Mouse (Mus musculus) midbrain, postnatal 0 days (tissue): ENCODE measurements around the gene Gid4. TPM values are rescaled to one million over a fixed set of nuclear protein-coding genes. Genes with fewer than 3 reads are reported as not detected.

Experiments
- ATAC-seq: fragments of 200-750 bp; cut with Nextera tagmentation; 2 replicates; pipeline ENCODE4 v1.8.0; 2017; ENCODE audit warnings: moderate number of reproducible peaks, mild to moderate bottlenecking, moderate TSS enrichment, moderate library complexity; ENCODE audit not compliant: low FRiP score
- DNase-seq: peaks from one replicate; pipeline ENCODE4 v3.0.0-alpha.2; 2015; ENCODE audit warnings: low spot score
- H3K27ac ChIP-seq: fragments of 300-500 bp; sonication (generic); 2 replicates; pipeline ENCODE4 v1.5.1; 2014; ENCODE audit warnings: low read depth, mild to moderate bottlenecking, low read length, mixed read lengths
- H3K27me3 ChIP-seq: fragments of 300-500 bp; sonication (generic); 2 replicates; pipeline ENCODE4 v1.6.1; 2014; ENCODE audit warnings: low read length, control low read depth, mixed read lengths; ENCODE audit not compliant: insufficient read depth
- H3K36me3 ChIP-seq: fragments of 300-500 bp; sonication (generic); 2 replicates; pipeline ENCODE4 v1.6.1; 2014; ENCODE audit warnings: low read length, control low read depth, mixed read lengths; ENCODE audit not compliant: insufficient read depth
- H3K4me1 ChIP-seq: fragments of 300-500 bp; sonication (generic); 2 replicates; pipeline ENCODE4 v1.6.1; 2014; ENCODE audit warnings: mild to moderate bottlenecking, control low read depth, antibody characterized with exemption, low read length, mixed read lengths; ENCODE audit not compliant: insufficient read depth
- H3K4me2 ChIP-seq: fragments of 300-500 bp; sonication (generic); 2 replicates; pipeline ENCODE4 v1.6.1; 2014; ENCODE audit warnings: low read depth, mild to moderate bottlenecking, low read length, mixed read lengths; ENCODE audit not compliant: poor library complexity, severe bottlenecking
- H3K4me3 ChIP-seq: fragments of 300-500 bp; sonication (generic); 2 replicates; pipeline ENCODE4 v1.5.1; 2014; ENCODE audit warnings: low read depth, mild to moderate bottlenecking, low read length, moderate library complexity
- H3K9ac ChIP-seq: fragments of 300-500 bp; sonication (generic); replicated peaks from 2 replicates; pipeline ENCODE4 v1.6.1; 2014; ENCODE audit warnings: mild to moderate bottlenecking, low read length, moderate library complexity, mixed read lengths; ENCODE audit not compliant: poor library complexity, severe bottlenecking
- H3K9me3 ChIP-seq: fragments of 300-500 bp; sonication (generic); 2 replicates; pipeline ENCODE4 v1.6.1; 2016; ENCODE audit warnings: low read length, control low read depth
- CTCF ChIP-seq: IDR thresholded peaks from 2 replicates; pipeline ENCODE4 v1.5.1; 2016; ENCODE audit warnings: antibody characterized with exemption, mild to moderate bottlenecking
- WGBS: fragments of 180-500 bp; shearing (Covaris S2); extraction: QIAGEN DNeasy Blood & Tissue Kit; methylation state at CpG from one replicate; pipeline ENCODE4 v1.1.7; 2014; 5-methylcytosine and 5-hydroxymethylcytosine counted together
- polyA plus RNA-seq: library from polyadenylated mRNA; unstranded; fragments of >200 nt; fragmentation: Nextera tagmentation; extraction: Ambion mirVana; gene quantifications from 2 replicates; pipeline ENCODE4 v1.2.1, GENCODE M21; 2015
- total RNA-seq: library from RNA; depleted of rRNA; stranded (reverse); fragments of >200 nt; gene quantifications from 2 replicates; pipeline ENCODE4 v1.2.3, GENCODE M21; 2014; rRNA removed

Gene Gid4
- total RNA-seq (32.2 and 33.0 TPM in 2 replicates), polyA plus RNA-seq (19.2 and 20.1 TPM in 2 replicates)

DNA sequence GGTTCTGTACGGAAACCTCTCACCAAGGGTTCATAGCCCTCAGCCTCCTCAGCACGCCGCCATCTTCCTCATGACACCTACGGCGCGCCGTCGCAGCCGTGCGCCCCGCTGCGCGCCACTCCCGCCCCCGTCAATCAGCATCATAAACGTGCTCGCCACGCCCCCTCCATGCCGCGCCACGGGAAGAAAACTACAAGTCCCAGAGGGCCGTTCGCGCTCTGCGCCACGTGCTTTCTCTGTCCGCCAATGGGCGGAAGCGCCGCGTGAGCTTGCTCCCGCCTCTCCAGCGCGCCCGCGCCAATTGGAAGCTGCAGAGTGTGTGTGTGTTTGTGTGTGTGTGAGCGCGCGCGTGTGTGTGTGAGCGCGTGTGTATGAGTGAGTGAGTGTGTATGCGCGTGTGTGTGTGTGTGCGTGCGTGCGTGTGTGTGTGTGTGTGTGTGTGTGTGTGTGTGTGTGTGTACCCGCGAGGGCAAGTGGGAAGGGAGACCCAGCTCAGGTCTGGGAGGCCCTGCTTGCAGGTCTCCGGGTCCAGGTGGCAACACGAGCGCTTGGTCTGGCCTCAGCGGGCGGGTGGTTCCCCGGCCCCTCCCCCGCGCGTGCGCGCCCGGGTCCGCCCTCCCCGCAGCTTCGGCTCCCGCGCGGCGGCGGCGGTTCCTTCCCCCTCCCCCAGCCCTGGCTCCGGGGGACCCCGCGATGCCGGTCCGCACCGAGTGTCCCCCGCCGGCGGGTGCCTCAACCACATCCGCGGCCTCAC is at the start of gene Gid4:
Gene Gid4, plus strand, starts transcription at position 183 of the 754 bp plus-strand sequence.
- under 1% methylated on average over 54 of the region's 81 CpGs for WGBS
- H3K4me1 ChIP-seq: peaks cover 9% of the 10 kb centered on the region
- peak within 1 kb of the TSS; percentile 87 for H3K4me2 ChIP-seq
- no peak for TF ChIP-seq CTCF
- DNase-seq (peak; percentile 99), ATAC-seq (peak; percentile 95)
- peak within 1 kb of the TSS; percentile 84 for H3K4me3 ChIP-seq
- peak within 1 kb of the TSS; percentile 78 for H3K27ac ChIP-seq
- no peaks in the 10 kb centered on the region for H3K36me3 ChIP-seq
- H3K27me3 ChIP-seq: no peaks in the 10 kb centered on the region
- no peaks in the 10 kb centered on the region for H3K9me3 ChIP-seq
- H3K9ac ChIP-seq: peak within 1 kb of the TSS; percentile 84

DNA sequence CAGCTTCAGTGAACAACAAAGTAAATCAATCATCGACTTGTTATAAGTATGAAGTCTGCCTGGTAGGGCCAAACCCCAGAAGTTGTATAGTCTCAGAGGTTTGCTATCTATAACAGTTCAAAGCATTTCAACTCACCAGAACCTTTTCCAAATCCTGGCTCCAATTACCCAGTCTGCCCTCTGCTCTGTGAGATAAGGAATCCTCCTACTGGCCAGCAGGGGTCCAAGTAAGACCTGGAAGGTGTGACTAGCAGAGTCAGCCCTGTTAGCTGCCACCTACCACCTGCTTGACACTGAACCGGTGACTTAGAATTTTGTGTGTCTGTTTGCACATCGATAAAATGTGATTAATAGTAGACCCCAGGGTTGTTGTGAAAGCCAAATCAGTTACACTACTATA is 49.7 kb upstream of the Gid4 start:
- 82% methylated on average over 3 of the region's 3 CpGs for WGBS

DNA sequence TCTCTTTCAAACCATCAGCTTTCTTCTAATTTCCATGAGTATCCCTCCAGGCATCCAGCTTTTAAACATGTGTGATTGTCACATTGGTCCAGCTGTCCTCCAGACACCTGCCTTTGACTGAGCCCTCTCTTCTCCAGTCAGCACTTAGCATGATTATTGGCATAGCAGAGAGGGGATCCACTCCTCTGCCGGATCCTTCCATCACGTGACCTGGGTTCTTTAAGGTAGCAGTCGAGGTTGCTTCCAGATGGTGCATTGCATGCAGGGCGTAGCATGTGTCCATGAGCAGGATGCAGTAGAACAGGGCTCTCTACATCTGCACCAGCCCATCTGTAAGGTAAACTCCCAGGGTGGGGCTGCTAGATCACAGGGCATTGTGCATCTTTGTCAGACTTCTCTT is 48.0 kb upstream of the Gid4 start:
- Histone ChIP-seq H3K9me3 (no peaks in the 10 kb centered on the region), H3K4me3 (no peak overlapping the region), H3K4me1 (no peaks in the 10 kb centered on the region), H3K27me3 (no peaks in the 10 kb centered on the region), H3K27ac (no peak overlapping the region), H3K36me3 (no peaks in the 10 kb centered on the region), H3K9ac (no peak overlapping the region), H3K4me2 (no peak overlapping the region)
- no peak for DNase-seq
- ATAC-seq: no peak
- no peak for TF ChIP-seq CTCF
- 74% methylated on average over 4 of the region's 4 CpGs for WGBS

More for the DNA sequence above, 49.7 kb upstream of the Gid4 start:
- H3K27ac ChIP-seq: no peak overlapping the region
- no peak overlapping the region for H3K4me3 ChIP-seq
- TF ChIP-seq CTCF: peak; percentile 36
- H3K4me2 ChIP-seq: no peak overlapping the region
- no peaks in the 10 kb centered on the region for H3K36me3 ChIP-seq
- ATAC-seq (no peak), DNase-seq (no peak)
- H3K4me1 ChIP-seq: no peaks in the 10 kb centered on the region
- no peaks in the 10 kb centered on the region for H3K9me3 ChIP-seq
- no peak overlapping the region for H3K9ac ChIP-seq
- H3K27me3 ChIP-seq: no peaks in the 10 kb centered on the region

DNA sequence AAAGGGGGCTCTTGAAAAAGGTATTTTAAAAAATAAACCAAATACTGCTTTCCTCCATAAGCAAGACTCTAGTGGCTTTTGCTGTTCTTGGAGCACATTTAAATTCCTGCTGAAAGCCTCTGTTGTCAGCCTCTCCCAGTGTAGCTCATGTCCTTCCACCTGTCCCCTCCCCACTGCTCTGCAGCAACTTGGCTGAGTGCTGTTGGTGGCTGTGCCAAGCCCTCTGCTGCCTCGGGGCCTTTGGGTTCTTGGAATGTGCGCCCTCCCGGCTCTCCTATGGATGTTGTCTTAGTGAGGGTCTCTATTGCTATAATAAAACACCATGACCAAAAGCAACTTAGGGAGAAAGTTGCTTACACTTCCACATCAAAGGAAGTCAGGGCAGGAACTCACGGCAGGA is 47.5 kb upstream of the Gid4 start:
- no peak overlapping the region for H3K4me3 ChIP-seq
- no peak overlapping the region for H3K9ac ChIP-seq
- H3K36me3 ChIP-seq: no peaks in the 10 kb centered on the region
- no peaks in the 10 kb centered on the region for H3K9me3 ChIP-seq
- no peaks in the 10 kb centered on the region for H3K27me3 ChIP-seq
- H3K27ac ChIP-seq: no peak overlapping the region
- DNase-seq: no peak
- ATAC-seq: no peak
- WGBS: 63% methylated on average over 4 of the region's 4 CpGs
- no peak overlapping the region for H3K4me2 ChIP-seq
- no peak for TF ChIP-seq CTCF
- no peaks in the 10 kb centered on the region for H3K4me1 ChIP-seq

DNA sequence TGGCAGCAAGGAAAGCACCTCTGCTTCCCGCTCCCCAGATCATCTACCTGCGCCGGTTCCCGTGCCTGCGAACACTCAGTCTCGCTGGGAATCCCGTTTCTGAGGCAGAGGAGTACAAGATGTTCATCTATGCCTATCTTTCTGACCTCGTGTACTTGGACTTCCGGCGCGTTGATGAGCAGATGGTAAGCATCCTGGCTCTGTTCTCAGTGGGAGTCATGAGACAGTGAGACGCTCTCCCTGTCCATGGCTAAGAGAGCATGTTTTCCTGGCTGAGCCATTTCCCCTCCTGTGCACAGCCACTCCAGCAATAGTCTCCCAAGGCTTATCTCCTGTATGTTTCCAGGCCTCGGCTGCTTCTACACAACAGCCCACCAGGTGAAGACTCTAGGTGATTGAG is 46.5 kb upstream of the Gid4 start:
- Histone ChIP-seq H3K27ac (no peak overlapping the region), H3K4me1 (no peaks in the 10 kb centered on the region), H3K4me2 (no peak overlapping the region), H3K36me3 (no peaks in the 10 kb centered on the region), H3K27me3 (no peaks in the 10 kb centered on the region), H3K9ac (no peak overlapping the region), H3K9me3 (no peaks in the 10 kb centered on the region), H3K4me3 (no peak overlapping the region)
- WGBS: 90% methylated on average over 13 of the region's 13 CpGs
- ATAC-seq: no peak
- no peak for DNase-seq
- TF ChIP-seq CTCF: no peak

DNA sequence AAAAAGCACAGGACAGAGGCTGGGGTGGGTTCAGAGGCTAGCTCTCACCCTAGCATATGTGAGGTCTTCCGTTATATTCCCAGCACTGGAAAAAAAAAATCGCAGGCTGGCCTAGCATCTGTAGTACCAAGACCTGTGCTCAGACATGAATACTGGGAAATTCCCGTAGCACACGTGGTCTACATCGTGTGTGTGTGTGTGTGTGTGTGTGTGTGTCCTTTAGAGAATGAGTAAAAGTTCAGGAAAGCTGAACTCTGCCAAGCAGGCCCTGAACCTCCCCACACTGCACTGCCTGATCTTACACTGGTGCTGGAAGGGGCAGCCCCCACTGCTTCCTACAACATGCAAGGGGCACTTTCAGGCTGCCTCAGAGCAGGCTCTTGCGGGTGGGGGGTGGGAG is 42.5 kb upstream of the Gid4 start:
- H3K9me3 ChIP-seq: no peaks in the 10 kb centered on the region
- H3K27ac ChIP-seq: no peak overlapping the region
- H3K4me3 ChIP-seq: no peak overlapping the region
- ATAC-seq: no peak
- H3K4me2 ChIP-seq: no peak overlapping the region
- no peaks in the 10 kb centered on the region for H3K27me3 ChIP-seq
- H3K36me3 ChIP-seq: no peaks in the 10 kb centered on the region
- H3K4me1 ChIP-seq: no peaks in the 10 kb centered on the region
- DNase-seq: no peak
- H3K9ac ChIP-seq: no peak overlapping the region
- WGBS: 86% methylated on average over 6 of the region's 6 CpGs
- TF ChIP-seq CTCF: no peak
